Mouse (Mus musculus): ENCODE measurements at regions not wholly inside any gene's neighbourhood (a gene's known extent, or its start where the extent isn't known, plus 50 kb on each side); places are given as distances from the start of the nearest gene placed in this dataset.

DNA sequence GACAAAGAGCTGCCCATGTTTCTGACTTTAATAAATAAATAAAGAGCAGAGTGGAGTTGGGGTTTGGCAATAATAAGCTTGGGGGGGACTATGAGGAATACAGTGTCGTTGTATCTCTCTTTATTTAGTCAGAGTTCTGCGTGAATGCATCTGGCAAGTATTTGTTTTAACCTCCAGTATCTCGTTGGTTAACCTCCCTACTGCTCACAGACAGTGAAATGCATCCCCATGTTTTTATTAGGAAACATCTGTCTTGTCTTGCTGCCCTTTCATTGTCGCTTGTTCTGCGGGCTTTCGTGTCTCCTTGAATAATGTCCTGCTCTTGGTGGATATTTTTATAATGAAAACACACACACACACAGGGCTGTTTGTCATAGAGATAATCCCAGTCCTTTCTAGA, 118.8 kb upstream of the Ccdc54 start:
- no peak for TF ChIP-seq CTCF (IDR thresholded peaks at IDR 0.05; ENCODE audit: insufficient read depth, low read length)
- TF ChIP-seq POLR2A (IDR thresholded peaks at IDR 0.05; ENCODE audit: borderline replicate concordance, extremely low read depth, low read depth, low read length) = no peak

All from lung, adult 2 months (tissue).